Mouse (Mus musculus) heart, postnatal 25 days (tissue): ENCODE data around the gene Insc. TPM values are rescaled to one million over a fixed set of nuclear protein-coding genes. Genes with fewer than 3 reads are reported as not detected.

Experiments
- DNase-seq: peaks from one replicate; pipeline ENCODE4 v3.0.0; 2022; ENCODE audit warnings: low spot score
- intact Hi-C: fragments of 180-260 bp; cut with DNase I; formaldehyde crosslinking; loops from one replicate; pipeline ENCODE4 v1.15.1; 2025
- total RNA-seq, 2 experiments: library from RNA; stranded (reverse); gene quantifications; 2 replicates each; pipeline ENCODE4 v1.2.3; 2021

Insc gene
- total RNA-seq, 2 experiments from 2014 or later, result 1.3 to 1.4 TPM

- DNase-seq, result no peak
- intact Hi-C loops, result no loop called here
These were observed 10.7 kb downstream of the Insc start for GRCm38 (mm10) chr7:114754196-114754595.

DNA sequence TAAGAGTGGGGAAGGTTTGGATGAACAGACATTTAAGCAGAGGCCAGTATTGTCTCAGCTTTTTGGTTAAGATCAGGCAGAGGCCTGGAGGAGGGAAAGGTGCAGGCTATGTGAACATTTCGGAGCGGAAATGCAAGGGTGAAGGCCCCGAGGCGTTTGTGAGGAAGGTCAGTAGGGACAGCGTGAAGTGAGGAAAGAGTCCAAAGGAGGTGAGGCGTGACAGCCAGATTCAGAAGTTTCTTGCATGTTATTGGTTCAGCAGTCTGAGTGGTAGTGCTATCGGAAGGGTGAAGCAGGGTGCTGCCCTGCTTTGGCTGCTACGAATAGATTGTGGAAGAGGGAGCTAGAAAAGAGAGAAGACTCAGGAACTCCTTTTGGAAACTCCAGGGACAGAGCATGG is 11.1 kb downstream of the Insc start:
- no peak for DNase-seq
- intact Hi-C loops, result no loop called here

GRCm38 (mm10) chr7:114762660-114763059 is 19.2 kb downstream of the Insc start:
- intact Hi-C loops, result no loop called here
- DNase-seq, result no peak

DNA sequence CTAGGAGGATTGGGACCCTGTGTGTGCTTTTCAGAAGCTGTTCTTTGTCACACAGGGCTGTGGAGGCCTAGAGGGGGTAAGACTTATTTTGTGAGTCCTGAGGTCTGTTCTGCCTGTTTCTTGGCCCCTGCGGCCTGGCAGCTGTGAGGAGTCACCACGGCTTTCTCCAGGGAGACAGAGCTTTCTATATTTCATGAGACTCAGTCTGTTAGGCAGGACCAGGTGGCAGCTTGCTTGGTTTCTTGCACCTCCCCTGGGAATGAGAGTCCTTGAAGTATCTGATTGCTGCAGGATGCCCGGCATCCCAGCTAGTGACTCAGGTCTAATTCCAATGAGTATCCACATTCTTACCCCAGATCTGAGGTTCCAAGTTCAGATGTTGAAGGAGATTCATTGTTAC is 21.8 kb downstream of the Insc start:
- no peak for DNase-seq
- intact Hi-C loops, result no loop called here

DNA sequence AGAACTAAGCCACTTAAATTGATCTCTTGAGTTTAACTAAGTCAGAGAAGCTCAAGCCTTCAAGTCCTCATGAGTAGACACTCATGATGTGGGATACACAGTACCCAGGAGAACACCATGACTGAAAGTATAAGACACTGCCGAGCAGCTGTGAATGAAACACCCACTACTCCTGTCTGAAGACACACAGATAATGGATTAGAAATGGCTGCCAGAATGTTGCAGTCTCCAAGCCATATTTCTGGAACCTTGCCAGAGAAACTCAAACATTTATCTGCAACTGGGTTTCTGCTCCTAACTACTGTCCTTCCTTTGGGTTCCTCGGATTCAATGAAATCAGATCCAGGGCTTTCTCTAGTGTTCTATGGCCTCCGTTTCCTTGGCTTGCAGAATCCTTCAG is 23.0 kb downstream of the Insc start:
- intact Hi-C loops, result no loop called here

DNA sequence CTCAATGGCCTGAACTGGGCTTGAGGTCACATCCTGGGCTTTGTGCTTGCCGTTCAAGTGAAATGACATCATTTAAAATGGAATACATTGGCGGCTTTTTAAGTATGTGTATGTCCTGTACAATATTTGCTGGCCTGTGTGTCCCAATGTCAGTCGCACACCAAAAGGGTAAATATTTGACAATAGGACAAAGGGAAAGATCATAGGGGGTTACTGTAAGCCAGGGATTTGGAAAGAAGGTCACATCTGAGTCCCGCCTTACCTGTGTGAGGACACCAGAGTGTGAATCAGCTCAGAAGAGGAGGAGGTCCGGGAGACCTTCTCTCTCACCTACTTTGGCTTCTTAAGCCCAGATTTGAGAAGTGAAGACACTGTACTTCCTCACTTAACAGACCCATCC is 25.0 kb downstream of the Insc start:
- intact Hi-C loops, result no loop called here

More for the DNA sequence above, 23.0 kb downstream of the Insc start:
- no peak for DNase-seq

GRCm38 (mm10) chr7:114769041-114769440 is 25.5 kb downstream of the Insc start:
- intact Hi-C loops, result no loop called here

More for the DNA sequence above, 25.0 kb downstream of the Insc start:
- DNase-seq, result no peak

GRCm38 (mm10) chr7:114770586-114770985 is 27.1 kb downstream of the Insc start:
- no peak for DNase-seq
- intact Hi-C loops, result no loop called here

More at GRCm38 (mm10) chr7:114769041-114769440, 25.5 kb downstream of the Insc start:
- no peak for DNase-seq

- no peak for DNase-seq
- intact Hi-C loops, result no loop called here
These were observed 28.3 kb downstream of the Insc start for GRCm38 (mm10) chr7:114771801-114772200.

DNA sequence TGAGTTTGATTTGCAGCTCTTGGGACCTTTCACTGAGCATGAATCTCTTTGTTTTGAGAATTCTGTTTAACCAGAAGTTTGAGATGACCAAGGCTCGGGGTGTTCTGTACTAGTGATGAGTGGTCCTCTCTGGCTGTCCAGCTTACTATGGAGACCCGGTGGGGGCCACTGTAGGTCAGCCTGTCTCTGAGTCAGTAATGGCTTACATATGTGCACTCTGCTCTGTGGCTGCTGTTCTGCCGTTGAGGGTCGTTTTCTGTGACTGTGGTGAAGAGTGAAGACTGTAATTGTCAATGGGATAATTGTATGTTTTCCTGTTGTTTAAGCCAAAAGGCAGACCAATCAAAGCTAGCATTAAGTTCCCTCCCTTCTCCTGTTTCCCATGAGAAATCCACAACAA is 30.3 kb downstream of the Insc start:
- intact Hi-C loops, result no loop called here
- DNase-seq, result no peak

DNA sequence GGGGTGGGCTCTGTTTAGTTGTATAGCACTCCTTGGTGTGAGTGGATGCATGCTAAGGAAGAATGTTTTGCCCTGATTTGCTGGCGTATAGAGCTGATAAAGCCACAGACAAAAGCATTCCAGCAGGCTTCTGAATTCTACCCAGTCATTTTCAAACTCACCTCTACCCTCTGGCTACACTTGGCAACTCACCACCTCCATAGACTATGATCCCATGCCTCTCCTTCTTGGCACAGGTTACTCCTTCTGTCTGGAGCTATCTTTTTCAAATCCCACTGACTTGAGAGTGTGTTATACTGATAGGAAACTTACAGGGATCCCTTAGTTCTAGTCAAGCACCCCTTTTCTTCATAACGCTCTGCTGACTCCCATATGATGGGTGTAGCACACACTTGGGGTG is 32.4 kb downstream of the Insc start:
- DNase-seq, result no peak
- intact Hi-C loops, result no loop called here

GRCm38 (mm10) chr7:114778156-114778770 is 34.8 kb downstream of the Insc start:
- intact Hi-C loops, result no loop called here
- DNase-seq, result no peak

DNA sequence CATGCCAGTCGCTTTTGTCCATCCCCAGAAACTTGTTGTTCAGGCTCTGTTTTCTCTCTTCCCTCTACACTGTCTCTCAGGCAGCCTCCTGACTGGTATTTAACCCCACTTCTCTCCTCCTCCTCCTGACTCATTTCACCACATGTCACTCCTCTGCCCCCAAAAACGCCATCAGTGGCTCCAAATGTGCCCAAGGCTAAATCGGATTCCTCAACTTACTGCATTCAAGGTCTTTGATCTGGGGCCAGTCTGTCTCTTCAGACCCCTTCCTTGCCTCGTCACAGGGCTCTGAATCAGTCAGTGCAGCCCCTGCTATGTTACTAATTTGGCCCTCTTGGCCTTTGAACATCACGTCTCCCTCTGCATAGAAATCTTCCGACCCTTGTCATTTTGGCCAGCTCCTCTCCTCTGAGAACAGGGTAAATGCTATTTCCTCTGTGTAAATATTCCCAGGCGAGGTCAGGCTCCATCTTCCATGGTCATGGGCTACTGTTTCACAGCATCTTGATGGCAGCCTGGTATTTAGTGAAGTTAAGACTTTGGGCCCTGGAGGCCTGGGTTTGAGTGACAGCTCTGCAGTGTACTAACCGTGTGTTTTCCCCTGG is 35.7 kb downstream of the Insc start:
- no peak for DNase-seq
- intact Hi-C loops, result no loop called here

DNA sequence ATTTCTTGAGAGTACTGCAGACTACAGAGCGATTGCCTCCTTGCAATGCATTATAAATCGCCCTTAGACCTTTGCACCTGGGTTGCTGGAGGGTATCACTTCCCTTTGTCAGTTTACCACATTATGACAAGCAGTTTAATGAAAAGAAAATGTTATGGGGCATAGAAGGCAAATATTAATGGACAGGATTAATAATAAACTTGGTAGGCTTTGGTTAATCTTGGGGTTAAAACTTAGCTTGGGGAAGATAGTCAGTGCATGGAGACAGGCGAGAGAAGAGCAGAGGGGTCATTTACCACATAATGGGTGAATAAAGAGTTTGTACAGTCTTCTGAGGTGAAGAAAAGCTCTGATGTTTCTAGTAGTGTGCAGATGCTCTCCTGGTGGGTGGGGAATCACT is 39.8 kb downstream of the Insc start:
- DNase-seq, result no peak
- intact Hi-C loops, result no loop called here

- no peak for DNase-seq
- intact Hi-C loops, result no loop called here
These were observed 47.6 kb downstream of the Insc start for GRCm38 (mm10) chr7:114791087-114791486.

DNA sequence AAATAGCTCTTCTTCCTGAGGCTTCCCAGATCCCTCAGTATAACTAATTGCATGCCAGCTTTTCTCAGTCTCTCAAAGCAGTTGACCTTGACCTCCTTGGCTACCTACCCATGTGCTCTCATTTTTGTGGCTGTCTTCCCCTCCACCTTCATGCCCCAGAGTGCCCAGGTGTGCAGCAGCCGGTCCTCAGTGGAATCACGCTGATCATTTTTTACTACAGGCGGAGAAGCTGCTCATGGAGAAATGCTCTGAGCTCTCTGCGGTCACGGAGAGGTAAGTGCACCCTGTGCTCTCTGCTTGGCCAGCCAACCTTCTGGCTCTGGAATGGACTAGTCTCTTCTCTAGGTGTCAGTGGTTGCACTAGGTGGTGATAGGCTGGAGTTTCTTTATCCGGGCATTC is 48.5 kb downstream of the Insc start:
- intact Hi-C loops, result no loop called here
- DNase-seq, result no peak

DNA sequence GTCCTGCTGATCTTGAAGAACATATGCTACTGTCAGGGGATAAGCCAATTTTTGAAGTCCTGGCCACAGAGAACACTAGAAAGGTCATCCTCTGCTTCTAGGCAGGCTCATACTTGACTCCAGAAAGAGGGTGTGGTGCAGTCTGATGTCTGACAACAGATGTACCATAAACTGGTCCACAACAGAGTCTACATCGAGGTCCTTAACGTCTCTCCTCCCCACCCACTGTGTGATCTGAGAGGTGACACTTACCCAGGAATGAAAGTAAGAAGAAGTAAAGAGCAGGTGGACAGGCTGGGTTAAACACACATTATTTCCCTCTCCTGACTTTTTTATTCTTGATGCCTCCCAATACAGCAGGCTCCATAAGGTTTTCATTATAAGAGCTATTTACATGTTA is 50.9 kb downstream of the Insc start:
- DNase-seq, result no peak
- intact Hi-C loops, result no loop called here

DNA sequence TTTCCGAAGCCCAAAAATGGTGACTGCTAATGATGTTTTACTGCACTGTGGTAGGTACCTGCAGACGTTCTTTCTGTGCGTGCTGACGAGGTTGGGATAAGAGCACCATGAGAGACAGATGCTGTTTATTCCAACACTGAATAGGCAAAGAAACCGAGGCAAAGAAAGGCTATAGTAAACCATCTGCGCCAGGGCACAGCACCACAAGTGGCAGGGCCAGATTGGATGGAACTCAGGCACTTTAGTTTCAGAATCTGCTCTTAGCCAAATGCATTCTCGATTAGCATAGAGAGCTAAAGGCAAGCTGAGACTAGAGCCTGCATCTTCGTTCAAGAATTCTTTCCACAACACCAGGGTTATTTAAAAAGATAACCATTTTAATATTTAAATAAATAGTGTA is 59.1 kb downstream of the Insc start:
- intact Hi-C loops, result loop anchor here (5.0 kb wide), 1 partner anchor 220 kb away; no protein-coding TSS in a partner anchor
- DNase-seq, result no peak

- intact Hi-C loops, result no loop called here
- DNase-seq, result no peak
These were observed 61.8 kb downstream of the Insc start for GRCm38 (mm10) chr7:114805311-114805710.

- intact Hi-C loops, result no loop called here
- DNase-seq, result no peak
These were observed 63.8 kb downstream of the Insc start for GRCm38 (mm10) chr7:114807343-114807742.

DNA sequence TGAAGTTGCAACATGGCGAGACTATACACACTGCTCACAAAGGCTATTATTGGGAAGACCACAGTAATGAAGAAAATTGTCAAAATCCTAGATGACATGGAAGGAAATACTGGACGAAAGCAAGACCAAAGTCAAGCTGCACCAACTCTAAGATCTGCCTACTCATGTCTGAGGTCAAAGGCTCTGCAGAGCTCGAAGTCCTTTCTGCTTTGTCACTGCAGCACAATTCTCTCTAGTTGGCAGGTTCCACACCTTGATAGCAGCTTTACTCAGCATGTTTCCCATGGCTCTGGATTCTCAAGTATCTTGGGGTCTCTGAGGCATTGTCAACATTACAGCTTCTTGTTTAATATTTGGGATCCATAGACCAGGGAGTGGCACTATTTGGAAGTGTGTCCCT is 64.8 kb downstream of the Insc start:
- intact Hi-C loops, result no loop called here
- no peak for DNase-seq

- peak; percentile 29 for DNase-seq
These were observed 73.9 kb downstream of the Insc start for GRCm38 (mm10) chr7:114817291-114817806.

More at GRCm38 (mm10) chr7:114817291-114817806, 73.9 kb downstream of the Insc start:
- intact Hi-C loops, result loop anchor here (1.0 to 10.0 kb wide), 3 partner anchors 85 to 323 kb away; no protein-coding TSS in a partner anchor
